Mouse (Mus musculus): Measurements from ENCODE around the gene Dpf3.

The Dpf3 gene

GRCm38 (mm10) chr12:83487476-83487991, at the start of gene Dpf3:
Gene Dpf3 (minus strand): TSS chr12:83487716.
- ATAC-seq (ENCODE audit: low TSS enrichment), result peak; percentile 62

- ATAC-seq (ENCODE audit: low TSS enrichment), result no peak
Measured at GRCm38 (mm10) chr12:83536039-83536438, 48.5 kb upstream of the Dpf3 start.

- peak; percentile 24; the same call in 1 of the 2 replicates for ATAC-seq (ENCODE audit: low TSS enrichment)
Measured at GRCm38 (mm10) chr12:83535428-83535827, 47.9 kb upstream of the Dpf3 start.

- ATAC-seq (ENCODE audit: low TSS enrichment), result peak; percentile 66
Measured at GRCm38 (mm10) chr12:83534190-83534589, 46.7 kb upstream of the Dpf3 start.

- ATAC-seq (ENCODE audit: low TSS enrichment), result no peak
Measured at GRCm38 (mm10) chr12:83532966-83533365, 45.5 kb upstream of the Dpf3 start.

GRCm38 (mm10) chr12:83531992-83532391, 44.5 kb upstream of the Dpf3 start:
- no peak for ATAC-seq (ENCODE audit: low TSS enrichment)

GRCm38 (mm10) chr12:83528665-83529064, 41.1 kb upstream of the Dpf3 start:
- ATAC-seq (ENCODE audit: low TSS enrichment), result no peak

- ATAC-seq (ENCODE audit: low TSS enrichment), result no peak
Measured at GRCm38 (mm10) chr12:83527816-83528215, 40.3 kb upstream of the Dpf3 start.

- peak; percentile 82 for ATAC-seq (ENCODE audit: low TSS enrichment)
Measured at GRCm38 (mm10) chr12:83525822-83526544, 38.5 kb upstream of the Dpf3 start.

GRCm38 (mm10) chr12:83524329-83524728, 36.8 kb upstream of the Dpf3 start:
- no peak for ATAC-seq (ENCODE audit: low TSS enrichment)

GRCm38 (mm10) chr12:83523892-83524291, 36.4 kb upstream of the Dpf3 start:
- no peak for ATAC-seq (ENCODE audit: low TSS enrichment)

GRCm38 (mm10) chr12:83523056-83523455, 35.5 kb upstream of the Dpf3 start:
- ATAC-seq (ENCODE audit: low TSS enrichment), result no peak

GRCm38 (mm10) chr12:83521083-83521482, 33.6 kb upstream of the Dpf3 start:
- ATAC-seq (ENCODE audit: low TSS enrichment), result no peak

GRCm38 (mm10) chr12:83520311-83520890, 32.9 kb upstream of the Dpf3 start, which contains the start of gene Dcaf4:
Gene Dcaf4 (plus strand): TSS chr12:83520466.
- peak; percentile 95 for ATAC-seq (ENCODE audit: low TSS enrichment)

- ATAC-seq (ENCODE audit: low TSS enrichment), result no peak
Measured at GRCm38 (mm10) chr12:83517580-83517979, 30.1 kb upstream of the Dpf3 start.

GRCm38 (mm10) chr12:83514216-83514615, 26.7 kb upstream of the Dpf3 start:
- no peak for ATAC-seq (ENCODE audit: low TSS enrichment)

- no peak for ATAC-seq (ENCODE audit: low TSS enrichment)
Measured at GRCm38 (mm10) chr12:83513185-83513584, 25.7 kb upstream of the Dpf3 start.

- 0 out of 2 replicates have a peak, but pooled peaks have one; percentile 16 for ATAC-seq (ENCODE audit: low TSS enrichment)
Measured at GRCm38 (mm10) chr12:83512783-83513182, 25.3 kb upstream of the Dpf3 start.

GRCm38 (mm10) chr12:83510586-83510985, 23.1 kb upstream of the Dpf3 start:
- ATAC-seq (ENCODE audit: low TSS enrichment), result no peak

- ATAC-seq (ENCODE audit: low TSS enrichment), result no peak
Measured at GRCm38 (mm10) chr12:83506543-83506942, 19.0 kb upstream of the Dpf3 start.

GRCm38 (mm10) chr12:83502190-83502589, 14.7 kb upstream of the Dpf3 start:
- ATAC-seq (ENCODE audit: low TSS enrichment), result peak; percentile 50; the same call in 1 of the 2 replicates

GRCm38 (mm10) chr12:83499256-83499655, 11.7 kb upstream of the Dpf3 start:
- no peak for ATAC-seq (ENCODE audit: low TSS enrichment)

- no peak for ATAC-seq (ENCODE audit: low TSS enrichment)
Measured at GRCm38 (mm10) chr12:83497959-83498358, 10.4 kb upstream of the Dpf3 start.

All from frontal cortex, adult (tissue).